Mouse (Mus musculus): ENCODE measurements around the gene Mettl7a3. TPM values are rescaled to one million over a fixed set of nuclear protein-coding genes. Genes with fewer than 3 reads are reported as not detected.

The Mettl7a3 gene
- not detected in 2 replicates for polyA plus RNA-seq (2015; fragmentation: Nextera tagmentation; extraction: Ambion mirVana)

- no peak within 1 kb of the TSS for H3K9ac ChIP-seq (replicated peaks)
- H3K36me3 ChIP-seq (replicated peaks; ENCODE audit: insufficient read depth, low read length) = no peaks in the 10 kb centered on the region
- no peaks in the 10 kb centered on the region for H3K9me3 ChIP-seq (ENCODE audit: low read length)
- H3K4me1 ChIP-seq (ENCODE audit: insufficient read depth) = no peaks in the 10 kb centered on the region
- no peak for DNase-seq
- ATAC-seq = no peak
- H3K27ac ChIP-seq (ENCODE audit: low read depth) = no peak within 1 kb of the TSS
- H3K4me2 ChIP-seq (ENCODE audit: low read depth, low read length) = no peak within 1 kb of the TSS
- 81% methylated on average over 10 of the region's 10 CpGs for WGBS (ENCODE audit: insufficient replicate concordance)
- no peaks in the 10 kb centered on the region for H3K27me3 ChIP-seq (ENCODE audit: insufficient read depth, low read length)
- no peak for TF ChIP-seq CTCF (IDR thresholded peaks at IDR 0.05; ENCODE audit: low read depth)
- TF ChIP-seq EP300 (IDR thresholded peaks at IDR 0.05; ENCODE audit: low read depth) = no peak
- no peak within 1 kb of the TSS for H3K4me3 ChIP-seq (ENCODE audit: low read depth, low read length)
Observed at GRCm38 (mm10) chr15:100334629-100335028, at the start of gene Mettl7a3. Gene Mettl7a3 (plus strand): TSS chr15:100334929.

- no peaks in the 10 kb centered on the region for H3K27me3 ChIP-seq (ENCODE audit: insufficient read depth, low read length)
- TF ChIP-seq CTCF (IDR thresholded peaks at IDR 0.05; ENCODE audit: low read depth) (no peak), EP300 (IDR thresholded peaks at IDR 0.05; ENCODE audit: low read depth) (no peak)
- no peak for ATAC-seq
- no peak overlapping the region for H3K4me3 ChIP-seq (ENCODE audit: low read depth, low read length)
- no peaks in the 10 kb centered on the region for H3K9me3 ChIP-seq (ENCODE audit: low read length)
- no peak overlapping the region for H3K9ac ChIP-seq (replicated peaks)
- H3K4me1 ChIP-seq (ENCODE audit: insufficient read depth) = no peaks in the 10 kb centered on the region
- no peak for DNase-seq
- H3K36me3 ChIP-seq (replicated peaks; ENCODE audit: insufficient read depth, low read length) = no peaks in the 10 kb centered on the region
- WGBS (ENCODE audit: insufficient replicate concordance) = 81% methylated on average over 6 of the region's 6 CpGs
- no peak overlapping the region for H3K4me2 ChIP-seq (ENCODE audit: low read depth, low read length)
- H3K27ac ChIP-seq (ENCODE audit: low read depth) = no peak overlapping the region
Observed at GRCm38 (mm10) chr15:100288980-100289379, 45.7 kb upstream of the Mettl7a3 start.

- WGBS (ENCODE audit: insufficient replicate concordance) = 72% methylated on average over 5 of the region's 5 CpGs
- TF ChIP-seq CTCF (IDR thresholded peaks at IDR 0.05; ENCODE audit: low read depth) = no peak
- no peak for TF ChIP-seq EP300 (IDR thresholded peaks at IDR 0.05; ENCODE audit: low read depth)
- DNase-seq = no peak
- Histone ChIP-seq H3K4me3 (ENCODE audit: low read depth, low read length) (no peak overlapping the region), H3K4me1 (ENCODE audit: insufficient read depth) (no peaks in the 10 kb centered on the region), H3K9me3 (ENCODE audit: low read length) (no peaks in the 10 kb centered on the region), H3K27ac (ENCODE audit: low read depth) (no peak overlapping the region), H3K27me3 (ENCODE audit: insufficient read depth, low read length) (no peaks in the 10 kb centered on the region), H3K4me2 (ENCODE audit: low read depth, low read length) (no peak overlapping the region), H3K9ac (replicated peaks) (no peak overlapping the region), H3K36me3 (replicated peaks; ENCODE audit: insufficient read depth, low read length) (no peaks in the 10 kb centered on the region)
- no peak for ATAC-seq
Observed at GRCm38 (mm10) chr15:100290858-100291257, 43.9 kb upstream of the Mettl7a3 start.

DNA sequence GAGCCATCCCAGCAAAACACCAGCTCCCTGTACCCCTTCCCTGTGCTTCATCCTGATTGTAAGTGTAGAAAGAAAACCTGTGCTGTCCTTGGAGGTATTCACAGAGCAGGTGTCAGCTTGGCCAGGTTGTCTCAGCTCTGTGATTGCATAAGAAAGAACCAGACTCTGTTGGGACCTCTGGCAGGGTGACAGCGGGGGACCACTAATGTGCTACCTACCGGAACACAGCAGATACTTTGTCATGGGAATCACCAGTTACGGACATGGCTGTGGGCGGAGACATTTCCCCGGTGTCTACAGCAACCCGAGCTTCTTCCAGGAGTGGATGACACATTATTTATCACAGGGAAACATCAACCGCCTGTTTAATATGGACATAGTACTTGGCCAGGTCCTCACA lies 42.4 kb upstream of the Mettl7a3 start:
- TF ChIP-seq EP300 (IDR thresholded peaks at IDR 0.05; ENCODE audit: low read depth) (no peak), CTCF (IDR thresholded peaks at IDR 0.05; ENCODE audit: low read depth) (no peak)
- no peaks in the 10 kb centered on the region for H3K36me3 ChIP-seq (replicated peaks; ENCODE audit: insufficient read depth, low read length)
- no peaks in the 10 kb centered on the region for H3K9me3 ChIP-seq (ENCODE audit: low read length)
- no peak for ATAC-seq
- no peak overlapping the region for H3K4me3 ChIP-seq (ENCODE audit: low read depth, low read length)
- no peaks in the 10 kb centered on the region for H3K27me3 ChIP-seq (ENCODE audit: insufficient read depth, low read length)
- no peak overlapping the region for H3K27ac ChIP-seq (ENCODE audit: low read depth)
- no peak for DNase-seq
- H3K9ac ChIP-seq (replicated peaks) = no peak overlapping the region
- no peak overlapping the region for H3K4me2 ChIP-seq (ENCODE audit: low read depth, low read length)
- no peaks in the 10 kb centered on the region for H3K4me1 ChIP-seq (ENCODE audit: insufficient read depth)
- 77% methylated on average over 7 of the region's 7 CpGs for WGBS (ENCODE audit: insufficient replicate concordance)

- H3K9me3 ChIP-seq (ENCODE audit: low read length) = no peaks in the 10 kb centered on the region
- H3K27ac ChIP-seq (ENCODE audit: low read depth) = no peak overlapping the region
- no peak overlapping the region for H3K9ac ChIP-seq (replicated peaks)
- DNase-seq (no peak), ATAC-seq (no peak)
- TF ChIP-seq CTCF (IDR thresholded peaks at IDR 0.05; ENCODE audit: low read depth) (no peak), EP300 (IDR thresholded peaks at IDR 0.05; ENCODE audit: low read depth) (no peak)
- no peaks in the 10 kb centered on the region for H3K36me3 ChIP-seq (replicated peaks; ENCODE audit: insufficient read depth, low read length)
- no peak overlapping the region for H3K4me3 ChIP-seq (ENCODE audit: low read depth, low read length)
- no peak overlapping the region for H3K4me2 ChIP-seq (ENCODE audit: low read depth, low read length)
- no peaks in the 10 kb centered on the region; the same call in 1 of the 2 replicates for H3K4me1 ChIP-seq (ENCODE audit: insufficient read depth)
- H3K27me3 ChIP-seq (ENCODE audit: insufficient read depth, low read length) = no peaks in the 10 kb centered on the region
- WGBS (ENCODE audit: insufficient replicate concordance) = 72% methylated on average over 5 of the region's 5 CpGs
Observed at GRCm38 (mm10) chr15:100297856-100298255, 36.9 kb upstream of the Mettl7a3 start.

DNA sequence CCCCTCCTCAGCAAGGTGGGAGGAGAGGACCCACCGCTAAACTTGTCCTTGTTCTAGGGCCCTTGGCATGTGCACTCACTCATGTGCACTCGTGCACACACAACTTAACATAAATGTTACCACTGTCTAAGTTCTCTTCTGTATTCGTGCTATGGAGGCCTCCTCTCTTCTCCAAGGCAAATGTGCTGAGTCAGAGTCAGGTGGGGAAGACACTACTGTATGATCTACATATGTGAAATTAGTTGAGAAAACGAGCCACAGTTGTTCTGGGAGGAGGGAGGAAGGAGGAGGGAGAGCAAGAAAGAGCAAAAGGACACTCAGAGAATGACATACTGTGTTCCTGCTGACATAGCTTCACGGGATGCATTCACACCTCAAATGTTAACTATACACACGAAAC lies 34.2 kb upstream of the Mettl7a3 start:
- no peak overlapping the region for H3K9ac ChIP-seq (replicated peaks)
- no peak overlapping the region for H3K27ac ChIP-seq (ENCODE audit: low read depth)
- 64% methylated on average over 6 of the region's 6 CpGs for WGBS (ENCODE audit: insufficient replicate concordance)
- H3K36me3 ChIP-seq (replicated peaks; ENCODE audit: insufficient read depth, low read length) = no peaks in the 10 kb centered on the region
- H3K4me2 ChIP-seq (ENCODE audit: low read depth, low read length) = no peak overlapping the region
- H3K4me3 ChIP-seq (ENCODE audit: low read depth, low read length) = no peak overlapping the region
- TF ChIP-seq EP300 (IDR thresholded peaks at IDR 0.05; ENCODE audit: low read depth) = no peak
- no peak for TF ChIP-seq CTCF (IDR thresholded peaks at IDR 0.05; ENCODE audit: low read depth)
- H3K9me3 ChIP-seq (ENCODE audit: low read length) = no peaks in the 10 kb centered on the region
- H3K27me3 ChIP-seq (ENCODE audit: insufficient read depth, low read length) = no peaks in the 10 kb centered on the region
- ATAC-seq = no peak
- no peak for DNase-seq
- H3K4me1 ChIP-seq (ENCODE audit: insufficient read depth) = peaks cover 9% of the 10 kb centered on the region; the same call in 1 of the 2 replicates

DNA sequence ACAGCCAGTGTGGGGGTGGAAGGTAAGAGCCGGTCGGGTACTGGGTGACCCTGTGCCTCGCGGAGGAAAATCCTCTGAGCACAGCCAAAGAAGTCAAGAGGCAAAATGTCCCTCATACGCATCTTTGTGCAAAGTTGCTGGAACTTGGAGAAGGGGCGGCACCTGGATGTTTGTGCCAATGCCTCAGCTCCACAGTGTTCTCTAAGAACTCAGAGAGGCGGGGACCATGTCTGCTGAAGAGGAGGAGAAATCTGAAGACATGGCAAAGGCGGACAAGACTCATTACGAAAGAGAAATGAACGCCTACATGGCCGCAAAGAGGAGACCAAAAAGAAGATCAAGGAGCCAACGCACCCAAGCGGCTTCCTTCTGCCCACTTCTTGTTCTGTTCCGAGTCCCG lies 33.2 kb upstream of the Mettl7a3 start:
- ATAC-seq = no peak
- Histone ChIP-seq H3K4me3 (ENCODE audit: low read depth, low read length) (no peak overlapping the region), H3K36me3 (replicated peaks; ENCODE audit: insufficient read depth, low read length) (no peaks in the 10 kb centered on the region), H3K9me3 (ENCODE audit: low read length) (no peaks in the 10 kb centered on the region), H3K27me3 (ENCODE audit: insufficient read depth, low read length) (no peaks in the 10 kb centered on the region), H3K4me1 (ENCODE audit: insufficient read depth) (peaks cover 13% of the 10 kb centered on the region; the same call in 1 of the 2 replicates), H3K9ac (replicated peaks) (no peak overlapping the region), H3K27ac (ENCODE audit: low read depth) (no peak overlapping the region), H3K4me2 (ENCODE audit: low read depth, low read length) (no peak overlapping the region)
- no peak for DNase-seq
- WGBS (ENCODE audit: insufficient replicate concordance) = 80% methylated on average over 15 of the region's 15 CpGs
- no peak for TF ChIP-seq CTCF (IDR thresholded peaks at IDR 0.05; ENCODE audit: low read depth)
- no peak for TF ChIP-seq EP300 (IDR thresholded peaks at IDR 0.05; ENCODE audit: low read depth)

Measured in liver, postnatal 0 days (tissue).